Mouse (Mus musculus) right cerebral cortex, adult 18-20 months (tissue): Measurements from ENCODE around the gene Rftn1.
"Not testable (repeated sequence)": the region's sequence is repeated elsewhere in the genome, so short reads cannot be mapped to it uniquely, and the experiment has no call there.

ENCODE experiments used
- DNase-seq: peaks from one replicate; pipeline ENCODE4 v3.0.0; 2022; ENCODE audit warnings: mixed read lengths

The Rftn1 gene

DNA sequence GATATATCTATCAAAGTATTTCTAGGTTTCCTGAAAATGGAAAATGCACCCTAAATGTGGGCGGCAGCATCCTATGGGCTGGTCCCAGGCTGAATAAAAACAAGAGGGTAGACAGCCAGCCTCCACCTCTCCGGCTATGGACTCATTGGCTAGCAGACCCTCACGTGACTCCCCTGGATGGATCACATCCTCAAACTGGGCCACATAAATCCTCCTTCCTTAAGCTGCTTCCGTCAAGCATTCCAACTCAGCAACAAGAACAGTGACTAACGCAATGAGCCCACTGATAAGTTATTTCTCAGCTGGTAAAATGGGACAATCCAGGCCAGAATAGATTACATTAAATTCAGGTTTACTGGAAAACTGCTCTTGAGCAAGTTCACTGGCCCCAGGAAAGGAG, 64.6 kb downstream of the Rftn1 start:
- no peak for DNase-seq

DNA sequence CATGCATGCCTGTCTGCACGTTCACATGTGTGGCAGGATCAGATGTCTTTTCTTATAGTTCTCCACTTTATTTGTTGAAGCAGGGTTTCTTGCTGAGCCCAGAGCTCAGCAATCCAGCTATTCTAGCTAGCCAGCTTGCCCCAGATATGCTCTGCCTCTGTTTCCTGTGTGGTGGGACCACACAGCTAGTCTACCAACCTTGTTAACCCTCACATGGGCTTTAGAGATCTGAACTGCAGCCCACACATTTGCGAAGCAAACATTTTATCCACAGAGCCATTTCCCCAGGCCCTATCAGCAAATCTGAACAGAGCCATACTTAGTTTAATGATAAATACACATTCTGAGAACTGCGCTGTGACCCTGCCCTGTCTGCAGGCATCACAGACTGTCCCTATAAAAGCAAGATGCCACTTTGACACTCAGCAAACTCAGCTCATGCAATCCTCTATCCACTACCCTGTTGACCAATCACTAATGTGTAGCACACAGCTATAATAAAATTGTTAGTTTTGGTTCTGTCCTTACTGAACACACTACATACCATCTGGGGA, 65.2 kb downstream of the Rftn1 start:
- DNase-seq: no peak

DNA sequence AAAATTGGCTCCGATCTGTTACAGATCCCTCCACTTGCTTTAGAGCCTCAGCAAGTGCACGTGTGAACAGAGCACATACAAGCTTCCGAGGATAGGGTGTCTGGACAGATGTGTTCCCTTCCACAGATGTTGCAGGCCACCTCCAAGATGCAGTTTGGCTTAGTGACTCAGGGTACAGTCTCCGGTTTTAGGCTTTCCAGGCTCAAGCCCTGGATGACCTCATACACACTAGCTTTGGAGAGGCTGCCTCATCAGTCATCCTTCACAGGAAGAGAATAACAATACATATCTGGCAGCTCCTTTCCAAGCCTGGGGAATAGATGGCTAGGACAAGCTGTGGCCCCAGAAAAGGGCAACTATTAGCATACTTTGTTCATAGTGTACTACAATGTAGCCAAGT, 65.8 kb downstream of the Rftn1 start:
- no peak for DNase-seq

DNA sequence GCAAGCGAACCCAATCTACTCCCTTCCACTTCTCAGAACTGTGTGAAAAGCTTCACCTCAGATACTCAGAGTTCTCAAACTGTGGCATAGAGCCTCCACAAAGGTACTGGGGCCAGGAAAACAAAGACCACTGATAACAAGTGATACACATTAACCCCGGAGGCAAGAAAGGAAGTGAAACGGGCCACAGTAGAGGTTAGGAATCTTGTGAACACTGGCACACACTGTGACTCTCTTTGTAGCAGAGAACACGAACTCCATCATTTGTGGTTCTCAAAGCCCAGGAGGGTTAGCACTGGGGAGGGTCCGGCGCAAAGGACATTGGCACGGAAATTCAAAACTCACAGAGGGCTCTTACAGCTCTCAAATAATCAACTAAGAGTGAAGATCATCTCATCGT, 67.9 kb downstream of the Rftn1 start:
- DNase-seq: no peak

DNA sequence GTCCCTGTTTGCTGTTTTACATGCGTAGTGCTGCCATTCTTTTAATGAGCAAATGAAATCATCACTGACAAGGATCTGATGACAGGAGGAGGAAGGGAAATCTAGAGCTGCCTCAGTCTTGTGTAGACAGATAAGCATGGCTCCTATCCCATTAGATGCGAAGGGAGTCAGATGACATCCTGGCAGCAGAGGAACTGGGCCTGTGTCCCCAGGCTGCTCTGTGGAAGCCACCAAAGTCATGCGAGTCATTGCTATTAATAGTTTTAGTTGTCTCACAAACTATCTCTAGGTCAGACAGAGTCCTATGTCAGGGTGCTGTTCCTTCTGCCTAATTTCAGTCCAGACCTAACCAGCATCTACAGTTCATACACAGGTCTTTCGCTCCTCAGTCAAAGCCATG, 70.4 kb downstream of the Rftn1 start:
- DNase-seq: no peak

DNA sequence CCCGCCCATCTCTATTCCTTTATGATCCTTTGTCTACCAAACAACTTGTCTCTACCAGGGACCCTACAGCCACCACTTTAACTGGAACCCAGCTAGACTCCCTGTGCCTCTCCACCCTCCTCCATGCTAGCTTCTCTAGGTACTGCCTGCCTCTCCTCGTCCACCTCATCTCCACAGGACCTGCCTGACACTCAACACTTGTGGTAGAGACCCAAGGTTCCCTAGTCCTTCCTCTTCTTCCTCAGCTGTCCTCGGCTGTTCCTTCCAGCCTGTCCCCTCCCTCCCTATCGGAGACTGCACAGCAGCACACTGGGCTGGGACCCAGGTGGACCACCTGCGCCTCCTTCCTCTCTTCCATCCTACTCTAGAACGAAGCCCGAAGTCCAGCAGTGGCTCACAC, 73.0 kb downstream of the Rftn1 start:
- DNase-seq: no peak

DNA sequence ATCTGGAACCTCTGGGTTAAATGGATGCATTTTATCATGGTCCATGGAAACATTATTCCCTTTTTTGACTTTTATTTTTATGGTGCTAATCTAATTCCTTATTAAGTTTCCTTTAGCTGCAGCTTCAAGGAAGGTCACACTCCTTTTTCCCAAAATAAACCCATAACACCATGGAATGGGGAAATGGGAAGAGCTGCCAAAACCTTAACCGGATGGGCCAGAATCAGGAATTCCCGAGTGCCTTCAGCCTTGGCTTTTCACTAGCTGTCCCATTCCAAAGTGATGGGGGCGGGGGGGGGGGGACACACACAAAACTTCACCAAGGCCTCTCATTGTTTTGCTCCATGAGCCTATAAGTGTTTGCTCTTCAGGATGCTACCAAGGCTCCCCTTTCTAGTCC, 73.5 kb downstream of the Rftn1 start:
- no peak for DNase-seq

DNA sequence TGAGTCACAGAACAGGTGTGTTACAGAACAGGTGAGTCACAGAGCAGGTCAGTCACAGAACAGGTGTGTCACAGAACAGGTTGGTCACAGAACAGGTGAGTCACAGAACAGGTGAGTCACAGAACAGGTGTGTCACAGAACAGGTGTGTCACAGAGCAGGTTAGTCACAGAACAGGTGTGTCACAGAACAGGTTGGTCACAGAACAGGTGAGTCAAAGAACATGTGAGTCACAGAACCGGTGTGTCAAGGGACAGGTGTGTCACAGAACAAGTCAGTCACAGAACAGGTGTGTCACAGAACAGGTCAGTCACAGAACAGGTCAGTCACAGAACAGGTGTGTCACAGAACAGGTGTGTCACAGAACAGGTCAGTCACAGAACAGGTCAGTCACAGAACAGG, 74.1 kb downstream of the Rftn1 start:
- not testable (repeated sequence) for DNase-seq

DNA sequence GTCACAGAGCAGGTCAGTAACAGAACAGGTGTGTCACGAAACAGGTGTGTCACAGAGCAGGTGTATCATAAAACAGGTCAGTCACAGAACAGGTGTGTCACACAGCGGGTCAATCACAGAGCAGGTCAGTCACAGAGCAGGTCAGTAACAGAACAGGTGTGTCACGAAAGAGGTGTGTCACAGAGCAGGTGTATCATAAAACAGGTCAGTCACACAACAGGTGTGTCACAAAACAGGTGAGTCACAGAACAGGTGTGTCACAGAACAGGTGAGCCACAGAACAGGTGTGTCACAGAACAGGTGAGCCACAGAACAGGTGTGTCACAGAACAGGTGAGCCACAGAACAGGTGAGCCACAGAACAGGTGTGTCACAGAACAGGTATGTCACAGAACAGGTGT, 74.8 kb downstream of the Rftn1 start:
- not testable (repeated sequence) for DNase-seq

DNA sequence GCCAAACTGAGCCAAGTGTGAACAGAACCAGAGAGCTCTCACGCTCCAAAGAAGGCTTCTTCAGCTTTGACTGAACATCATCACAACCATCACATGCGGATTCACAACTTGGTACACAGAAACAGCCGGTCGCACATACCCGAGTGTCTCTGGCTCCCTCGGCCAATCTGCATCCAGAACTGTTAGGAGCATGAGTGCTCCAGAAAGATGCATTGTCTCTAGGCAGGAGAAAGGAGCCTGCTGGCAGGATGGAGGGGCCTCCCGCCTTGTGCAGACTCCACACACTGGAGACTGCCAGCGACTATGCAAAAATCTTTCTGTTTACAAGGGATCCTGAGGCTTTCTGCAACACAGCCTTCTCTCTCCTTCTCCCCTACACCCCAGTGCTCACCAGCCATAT, 75.8 kb downstream of the Rftn1 start:
- DNase-seq: no peak

DNA sequence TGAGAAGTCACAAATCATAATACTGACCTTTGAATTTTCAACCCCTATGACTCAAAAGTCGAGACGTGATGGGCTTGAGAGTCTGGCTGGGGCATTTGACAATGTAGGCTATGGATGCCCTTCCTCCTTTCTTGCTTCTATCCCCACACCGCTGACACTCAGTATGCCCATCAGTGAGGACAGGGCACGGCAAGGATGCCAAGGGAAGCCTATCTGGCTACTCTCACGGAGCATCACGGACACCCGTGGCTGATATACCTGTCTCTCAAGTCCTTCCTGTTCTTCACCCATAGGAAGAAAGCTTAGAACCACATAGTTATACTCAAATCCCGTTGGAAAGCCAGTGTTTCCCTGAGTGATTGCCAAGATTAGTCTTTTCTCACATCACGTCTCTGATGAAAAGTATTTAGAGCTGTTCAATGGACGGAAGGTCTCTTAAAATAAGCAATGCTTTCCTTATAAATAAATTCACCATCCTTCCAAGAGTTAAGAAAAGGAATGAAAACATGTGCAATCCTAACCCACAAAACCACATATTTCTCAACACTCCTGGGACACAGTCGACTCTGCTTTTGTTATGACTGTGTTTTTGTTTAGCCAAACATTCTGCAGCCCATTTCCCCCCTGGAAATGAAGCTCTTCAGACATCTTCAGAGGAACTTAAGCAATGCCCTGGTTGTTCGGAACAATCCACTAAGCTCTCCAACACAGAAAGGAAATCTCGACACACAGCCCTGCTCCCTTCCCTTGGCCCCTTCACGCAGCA, 79.6 kb downstream of the Rftn1 start:
- no peak for DNase-seq

DNA sequence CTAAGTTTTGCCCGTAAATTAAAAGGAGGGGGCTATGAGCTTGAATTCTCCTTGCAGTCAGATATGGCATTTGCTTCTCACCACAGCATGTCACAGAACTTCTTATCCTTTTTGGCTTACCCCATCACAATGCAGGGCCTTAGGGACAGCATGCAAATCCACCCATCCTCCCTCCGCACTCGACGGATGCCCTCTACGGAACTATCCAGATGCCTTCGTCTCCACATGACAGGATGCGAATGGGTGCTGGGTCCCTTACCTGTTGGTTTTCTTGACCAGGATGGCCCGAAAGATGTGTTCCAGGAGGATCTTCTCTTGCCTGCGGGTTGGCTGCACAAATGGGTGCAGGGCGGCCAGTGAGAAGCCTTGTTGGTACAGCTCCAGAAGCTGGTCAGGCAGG, 83.7 kb downstream of the Rftn1 start:
- no peak for DNase-seq

DNA sequence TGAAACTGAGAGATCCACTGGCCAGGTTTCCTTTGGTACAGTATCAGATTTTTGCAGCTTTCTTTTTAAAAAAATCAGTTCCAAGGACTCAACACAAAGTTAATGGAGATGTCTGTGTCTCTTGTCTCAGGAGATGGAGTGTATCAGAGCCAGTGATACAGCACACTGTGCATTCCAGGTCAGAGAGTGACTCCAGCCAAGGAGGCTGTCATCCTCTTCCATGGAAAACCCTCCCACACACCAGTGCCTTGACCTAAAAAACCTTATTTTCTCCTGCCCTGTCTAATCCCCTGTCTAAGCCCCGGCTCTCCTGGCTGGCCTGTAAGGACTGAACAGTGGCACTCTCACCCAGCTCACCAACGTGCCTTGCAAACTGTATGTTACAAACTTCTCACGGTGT, 86.3 kb downstream of the Rftn1 start:
- DNase-seq: no peak

DNA sequence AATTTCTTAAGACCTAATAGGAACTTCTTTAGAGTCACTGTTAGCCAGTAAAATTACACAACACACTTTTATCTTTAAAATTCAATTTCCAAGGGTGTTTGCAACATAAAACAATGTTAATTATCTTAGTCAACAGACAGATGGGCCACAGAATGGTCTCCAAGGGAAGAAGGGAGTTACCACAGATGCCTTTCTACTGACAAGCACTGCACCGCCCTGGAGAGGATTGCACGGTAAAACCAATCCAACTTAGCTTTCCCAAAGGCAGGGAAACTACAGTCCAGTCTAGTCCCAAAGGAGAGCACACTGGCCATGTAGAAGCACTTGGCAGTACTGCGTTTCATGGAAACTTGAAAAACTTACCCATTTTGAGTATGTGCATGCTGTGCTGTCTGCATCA, 89.1 kb downstream of the Rftn1 start:
- DNase-seq: no peak

DNA sequence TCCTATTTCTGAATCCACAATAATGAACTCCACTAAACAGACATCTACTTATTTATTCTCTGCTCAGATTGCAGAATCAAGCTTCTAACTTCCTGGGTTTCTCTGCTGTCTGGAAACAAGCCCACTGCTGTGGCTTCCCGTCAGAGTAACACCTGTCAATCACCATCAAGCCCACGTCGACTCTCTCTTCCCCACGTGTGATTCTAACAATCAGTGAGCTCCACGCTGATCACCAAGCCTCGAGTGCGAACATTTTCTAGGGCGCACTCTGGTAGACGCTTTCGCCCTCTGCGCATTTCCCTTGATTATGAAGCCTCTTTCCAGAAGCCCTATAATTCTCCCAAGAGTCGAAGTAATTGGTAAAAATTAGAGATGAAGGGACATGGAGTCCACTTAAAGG, 90.4 kb downstream of the Rftn1 start:
- no peak for DNase-seq

DNA sequence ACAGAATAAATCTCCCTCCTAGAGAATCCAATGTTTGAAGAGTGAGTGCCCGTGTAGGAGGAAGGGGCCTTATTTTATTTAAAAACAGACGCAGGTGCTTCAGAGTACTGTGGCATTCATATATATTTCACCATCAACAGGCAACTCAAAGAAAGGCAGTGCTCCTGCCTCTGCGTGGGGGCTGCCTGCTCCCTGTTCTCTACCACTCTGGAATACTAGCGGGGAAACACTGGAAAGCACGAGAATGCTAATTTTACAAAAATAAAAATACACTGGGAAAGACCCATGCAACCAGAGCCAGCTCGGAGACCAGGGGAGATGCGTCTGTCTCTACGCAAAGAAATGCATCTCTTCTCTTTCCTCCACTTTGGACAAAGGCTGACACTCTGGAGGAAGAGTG, 91.1 kb downstream of the Rftn1 start:
- no peak for DNase-seq

DNA sequence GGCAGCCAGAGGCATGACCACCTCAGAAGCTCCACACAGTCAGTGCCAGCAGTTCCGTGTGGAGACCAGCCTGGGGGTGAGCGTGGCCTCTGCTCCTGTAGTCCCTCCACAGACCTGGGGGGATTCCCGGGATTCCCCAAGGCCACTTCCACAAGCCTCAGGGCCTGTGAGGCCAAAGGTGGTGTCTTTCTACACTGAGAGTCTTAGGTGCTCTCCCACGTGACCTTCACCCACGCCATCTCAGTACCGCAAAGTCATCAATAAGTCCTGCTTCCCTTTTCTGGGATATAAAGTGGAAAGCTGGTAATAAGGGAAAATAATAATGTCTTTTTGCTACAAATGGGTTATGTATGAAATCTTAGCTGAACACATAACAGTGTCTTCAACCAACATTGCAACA, 92.2 kb downstream of the Rftn1 start:
- DNase-seq: no peak

DNA sequence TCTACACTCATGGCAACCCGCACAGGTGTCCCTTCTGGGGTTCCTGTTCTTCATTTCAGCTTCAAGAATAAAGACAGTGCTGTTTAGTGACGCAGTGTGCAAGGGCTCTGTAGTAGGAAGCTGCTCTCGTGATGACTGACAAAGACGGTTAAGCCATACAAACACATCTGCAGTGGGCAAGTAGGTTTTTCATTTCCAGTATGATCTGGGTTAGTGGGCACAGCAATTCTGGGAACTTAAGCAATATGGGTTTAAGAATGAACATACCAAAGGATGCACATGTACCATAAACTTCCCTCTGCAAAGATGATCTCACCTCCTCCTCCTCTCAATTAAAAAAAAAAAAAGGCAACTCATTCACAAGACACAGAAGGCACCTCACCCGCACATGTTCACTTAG, 92.6 kb downstream of the Rftn1 start:
- no peak for DNase-seq

DNA sequence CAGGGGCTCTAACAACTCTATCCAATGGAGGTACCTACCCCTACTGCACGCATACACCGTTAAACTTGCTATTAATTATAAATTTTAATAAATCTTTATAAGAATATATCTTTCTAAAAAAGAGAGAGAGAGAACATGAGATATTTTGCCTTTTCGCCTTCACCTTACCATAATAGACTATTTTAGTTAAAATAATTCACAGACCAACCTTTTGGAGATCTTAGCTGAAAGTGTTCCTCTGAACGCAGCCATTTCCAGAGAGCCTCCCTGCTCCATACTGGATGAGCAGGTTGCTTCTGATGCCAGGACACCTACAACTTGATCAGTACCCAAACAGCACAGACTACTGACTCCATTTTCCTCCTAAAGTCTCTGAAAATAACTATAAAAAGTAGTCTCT, 94.2 kb downstream of the Rftn1 start:
- no peak for DNase-seq

DNA sequence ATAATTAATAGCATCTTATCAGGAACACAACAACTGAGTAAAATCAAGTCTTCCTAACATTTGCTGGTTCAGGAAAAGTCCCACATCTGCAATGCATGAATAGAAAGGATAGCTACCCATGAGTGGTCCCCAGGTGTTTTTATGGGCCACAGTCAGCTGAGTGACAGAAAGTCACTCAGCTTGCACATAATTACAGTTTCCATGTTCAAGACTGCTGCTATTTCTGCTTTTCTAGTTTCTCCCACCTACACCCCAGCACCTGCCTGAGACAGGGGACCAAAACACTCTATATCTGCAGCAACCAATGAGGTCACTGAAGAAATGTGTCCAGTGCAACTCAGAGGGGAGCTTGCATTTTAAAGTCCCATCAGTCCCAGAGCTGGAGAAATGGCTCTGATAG, 95.9 kb downstream of the Rftn1 start:
- DNase-seq: no peak

DNA sequence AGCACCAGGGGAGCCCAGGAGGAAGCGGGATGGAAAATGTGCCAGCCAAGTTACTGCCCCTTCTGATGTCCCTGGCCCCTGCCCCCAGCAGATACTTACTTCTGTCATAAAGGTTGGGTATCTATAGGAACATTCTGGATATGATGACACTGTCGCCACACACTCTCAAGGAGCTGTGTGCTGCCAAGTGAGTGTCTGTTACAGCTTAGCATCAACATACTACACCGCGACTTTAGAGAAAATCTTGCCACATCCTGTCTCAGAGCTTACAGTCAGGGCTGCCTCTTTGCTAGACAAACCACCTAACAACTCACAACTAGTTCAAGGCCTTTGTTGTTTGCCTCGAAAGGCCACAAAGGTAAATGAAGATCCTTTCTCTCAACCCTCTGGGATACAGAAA, 96.4 kb downstream of the Rftn1 start:
- DNase-seq: no peak

DNA sequence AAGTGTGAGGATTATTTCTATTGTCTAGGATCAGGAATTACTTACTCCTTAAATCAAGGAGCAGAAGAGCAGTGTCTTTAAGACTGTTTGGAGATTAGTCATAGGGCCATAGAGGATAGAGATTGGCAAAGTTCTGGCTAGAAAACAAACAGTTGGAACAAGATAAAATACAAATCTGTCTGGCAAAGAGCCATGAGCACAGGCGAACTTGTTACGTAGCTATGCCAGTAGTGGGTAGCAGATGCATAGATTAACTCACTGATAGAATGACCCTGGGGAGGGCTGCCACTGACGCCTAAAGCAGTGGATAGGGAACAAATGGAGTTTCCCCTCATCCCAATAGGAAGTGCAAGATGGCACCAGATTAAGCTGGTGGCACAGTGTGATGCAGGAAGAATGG, 97.1 kb downstream of the Rftn1 start:
- DNase-seq: no peak

DNA sequence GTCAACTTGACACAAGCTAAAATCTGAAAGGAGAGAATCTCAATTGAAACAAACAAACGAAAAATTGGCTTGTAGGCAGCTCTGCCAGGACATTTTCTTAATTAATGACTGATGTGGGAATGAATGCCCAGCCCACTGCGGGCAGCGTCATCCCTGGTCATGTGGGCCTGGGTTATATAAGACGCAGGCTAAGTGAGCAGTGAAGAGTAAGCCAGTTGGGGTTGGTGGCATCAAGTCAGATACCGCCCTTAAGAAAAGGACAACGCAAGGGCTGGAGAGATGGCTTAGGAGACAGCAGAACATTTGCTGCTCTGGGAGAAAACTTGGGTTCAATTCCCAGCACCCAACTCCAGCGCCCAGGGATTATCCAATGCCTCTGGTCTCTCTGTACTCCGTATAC, 97.6 kb downstream of the Rftn1 start:
- no peak for DNase-seq

DNA sequence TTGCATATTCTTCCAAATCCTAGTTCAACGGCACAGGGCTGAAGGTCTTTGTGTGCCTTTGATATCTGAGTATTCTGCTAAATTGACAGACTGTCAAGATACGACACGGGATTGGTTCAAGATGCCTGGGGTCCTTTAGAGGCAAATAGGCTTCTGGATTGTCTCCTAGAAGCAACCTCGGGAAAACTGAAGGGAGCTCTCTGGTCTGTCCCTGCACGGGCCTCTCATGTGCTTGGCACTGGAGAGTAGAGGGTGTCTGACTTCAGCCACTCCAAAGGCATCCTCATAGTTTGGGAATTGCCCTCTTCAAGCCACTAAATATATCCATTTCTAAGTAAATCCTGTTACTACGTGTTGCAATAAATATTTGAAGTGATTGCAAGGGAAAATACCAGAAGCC, 98.6 kb downstream of the Rftn1 start:
- DNase-seq: no peak

DNA sequence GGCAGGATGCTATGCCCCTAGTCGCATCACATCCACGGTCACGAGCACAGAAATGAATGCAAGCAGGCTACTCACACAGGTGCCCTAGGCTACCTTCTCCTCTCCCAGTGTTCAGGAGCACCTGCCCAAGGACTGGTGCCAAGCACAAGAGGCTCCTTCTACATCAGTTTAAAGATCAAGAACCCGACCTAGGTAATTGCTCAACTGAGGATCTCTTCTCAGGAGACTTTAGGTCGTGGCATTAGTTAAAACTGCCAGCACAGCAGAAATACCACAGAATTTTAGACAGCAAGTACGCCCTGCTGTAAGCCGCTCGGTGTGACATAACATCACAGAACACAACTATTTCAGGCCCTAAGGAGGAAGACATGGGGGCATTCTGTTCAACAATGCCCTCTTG, 100.7 kb downstream of the Rftn1 start:
- no peak for DNase-seq
